Mouse (Mus musculus): ENCODE data around the gene Tmem269. TPM values are rescaled to one million over a fixed set of nuclear protein-coding genes. Genes with fewer than 3 reads are reported as not detected.

Tmem269 gene
- total RNA-seq, 2 experiments from 2014 or later: 0.48 to 0.55 TPM

Other genes starting within 250 kb of the Tmem269 start
- gene Slc2a1, start 109.5 kb downstream of the Tmem269 start, total RNA-seq (2021): 100 to 1,000 TPM in 1 of 2 experiments, 10 to 100 TPM in 1; 72.3 to 110 TPM
- 1 to 10 TPM; 6.2 to 8.1 TPM for gene Zfp691, start 44.0 kb downstream of the Tmem269 start, total RNA-seq (2021)
- under 1 TPM; 0.15 to 0.27 TPM for gene Ermap, start 28.2 kb downstream of the Tmem269 start, total RNA-seq (2021)
- gene Svbp, start 22.9 kb downstream of the Tmem269 start, total RNA-seq (2021): 10 to 100 TPM; 19.7 to 22.1 TPM
- gene AU022252, start 14.5 kb upstream of the Tmem269 start, total RNA-seq (2021): 10 to 100 TPM; 31.6 to 34.9 TPM
- gene P3h1, start 14.7 kb upstream of the Tmem269 start, total RNA-seq (2021): 1 to 10 TPM; 7.1 to 7.6 TPM
- gene Cldn19, start 37.2 kb upstream of the Tmem269 start, total RNA-seq (2021): under 1 TPM; 0.15 to 0.24 TPM
- gene Ybx1, start 76.4 kb upstream of the Tmem269 start, total RNA-seq (2021): 100 to 1,000 TPM; 441 to 483 TPM
- gene Ppih, start 102.3 kb upstream of the Tmem269 start, total RNA-seq (2021): 10 to 100 TPM; 18.0 to 19.1 TPM
- 10 to 100 TPM; 19.4 to 19.8 TPM for gene Ccdc30, start 197.3 kb upstream of the Tmem269 start, total RNA-seq (2021)
- 1 to 10 TPM; 4.5 to 5.7 TPM for gene Ppcs, start 204.2 kb upstream of the Tmem269 start, total RNA-seq (2021)
- under 1 TPM in 1 of 2 experiments, not detected in 1; 0.23 TPM for gene Zmynd12, start 204.6 kb upstream of the Tmem269 start, total RNA-seq (2021)